Mouse (Mus musculus): ENCODE measurements at regions not wholly inside any gene's neighbourhood (a gene's known extent, or its start where the extent isn't known, plus 50 kb on each side); places are given as distances from the start of the nearest gene placed in this dataset.

DNA sequence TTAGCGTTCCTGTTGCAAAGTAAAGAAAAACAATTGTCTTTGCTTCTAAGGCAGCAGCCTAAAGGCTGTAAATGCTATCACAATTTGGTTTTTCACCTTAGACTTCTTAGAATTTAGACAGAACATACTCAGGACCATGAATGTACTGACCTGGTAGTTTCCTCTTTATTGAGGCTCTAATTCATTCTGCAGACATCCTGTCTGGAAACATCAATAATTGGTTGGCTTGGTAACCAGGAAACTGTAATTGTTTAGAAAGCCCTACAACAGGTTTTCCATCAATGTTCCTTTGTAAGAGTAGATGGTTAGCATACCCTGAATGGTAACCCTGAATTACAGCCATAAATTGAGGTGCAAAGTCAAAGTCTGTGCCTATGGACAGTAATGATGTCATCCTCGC is 67.4 kb upstream of the Prr30 start:
- DNase-seq (ENCODE audit: low spot score in 2 of 2), result no peak
